Mouse (Mus musculus) kidney, adult 2 months (tissue): ENCODE measurements around the gene Lrrc2. TPM values are rescaled to one million over a fixed set of nuclear protein-coding genes. Genes with fewer than 3 reads are reported as not detected.

Experiments
- DNase-seq: peaks from one replicate; pipeline ENCODE4 v3.0.0; 2021
- H3K27ac ChIP-seq: fragments of 200-500 bp; 2 replicates; pipeline ENCODE4 v1.5.1; 2012; ENCODE audit warnings: low read depth, low read length, control low read depth, inconsistent platforms; ENCODE audit not compliant: insufficient read depth
- H3K27me3 ChIP-seq: fragments of 200-500 bp; replicated peaks from 2 replicates; pipeline ENCODE4 v1.6.1; 2012; ENCODE audit warnings: mild to moderate bottlenecking, moderate library complexity, low read length, inconsistent platforms; ENCODE audit not compliant: control insufficient read depth, insufficient read depth
- H3K36me3 ChIP-seq: fragments of 200-500 bp; 2 replicates; pipeline ENCODE4 v1.6.1; 2012; ENCODE audit warnings: mild to moderate bottlenecking, moderate library complexity, low read length, inconsistent platforms; ENCODE audit not compliant: control insufficient read depth, insufficient read depth
- H3K4me1 ChIP-seq: fragments of 200-500 bp; 2 replicates; pipeline ENCODE4 v1.6.1; 2011; ENCODE audit warnings: low read length; ENCODE audit not compliant: control insufficient read depth, insufficient read depth
- H3K4me3 ChIP-seq: fragments of 200-500 bp; 2 replicates; pipeline ENCODE4 v1.5.1; 2011; ENCODE audit warnings: mild to moderate bottlenecking, low read depth, low read length, control low read depth; ENCODE audit not compliant: insufficient read depth
- CTCF ChIP-seq: fragments of 200-500 bp; conservative IDR thresholded peaks from 2 replicates; pipeline ENCODE4 v1.5.1; 2011; ENCODE audit warnings: low read depth, mild to moderate bottlenecking, control low read depth, low read length, moderate library complexity, mixed read lengths; ENCODE audit not compliant: insufficient read depth, insufficient read length
- POLR2A ChIP-seq: fragments of 200-500 bp; IDR thresholded peaks from one replicate; pipeline ENCODE4 v1.6.1; 2011; ENCODE audit warnings: low read depth, low read length, control low read depth
- WGBS: fragments of 180-500 bp; shearing (Covaris S2); methylation state at CpG from one replicate; pipeline ENCODE4 v1.1.7; 2018; 5-methylcytosine and 5-hydroxymethylcytosine counted together
- polyA plus RNA-seq: library from polyadenylated mRNA; depleted of rRNA; stranded (reverse); fragments of >200 nt; gene quantifications from 2 replicates; pipeline ENCODE4 v1.2.3, GENCODE M21; 2012

Gene Lrrc2
- polyA plus RNA-seq, 1 experiment: 0.56 TPM

DNA sequence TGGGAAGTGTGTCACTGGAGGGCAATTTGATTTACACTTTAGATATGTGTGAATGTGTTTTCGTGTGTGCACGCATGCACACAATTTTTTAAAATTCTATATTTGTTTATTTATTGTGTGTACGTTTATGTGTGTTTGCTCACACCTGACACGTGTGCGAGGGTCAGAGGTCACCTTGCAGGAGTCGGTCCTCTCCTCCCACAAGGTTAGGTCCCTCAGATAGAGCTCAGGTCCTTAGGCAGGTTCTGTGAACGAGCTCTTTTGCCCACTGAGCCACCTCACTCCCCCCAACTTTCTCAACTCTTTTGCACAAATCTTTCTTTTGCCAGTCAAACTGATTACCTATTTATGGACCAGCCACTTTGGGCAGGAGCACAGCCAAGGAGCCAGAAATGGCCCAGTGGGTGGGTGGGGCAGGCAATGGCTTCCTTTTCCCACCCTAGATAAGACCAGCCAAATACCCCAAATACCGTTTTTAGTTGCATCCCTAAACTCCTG, 2.5 kb upstream of the Lrrc2 start:
- no peak overlapping the region for H3K27ac ChIP-seq
- WGBS: 69% methylated on average over 8 of the region's 8 CpGs

DNA sequence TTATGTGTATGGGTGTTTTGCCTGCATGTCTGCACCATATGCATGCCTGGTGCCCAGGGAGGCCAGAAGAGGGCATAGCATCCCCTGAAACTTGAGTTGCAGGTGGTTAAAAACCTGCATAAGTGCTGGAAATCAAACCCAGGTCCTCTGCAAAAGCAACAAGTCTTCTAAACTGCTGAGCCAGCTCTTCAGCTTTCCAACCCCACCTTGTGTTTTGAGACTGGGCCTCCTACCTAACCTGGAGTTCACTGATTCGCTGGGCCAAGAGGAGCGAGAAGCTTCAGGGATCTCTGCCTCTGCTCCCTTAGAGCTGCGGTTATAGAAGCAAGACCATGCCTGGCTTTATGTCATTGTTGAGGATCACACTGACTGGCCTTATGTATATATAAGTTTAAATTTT, 1.2 kb upstream of the Lrrc2 start:
- no peaks in the 10 kb centered on the region for H3K36me3 ChIP-seq
- H3K4me1 ChIP-seq: peaks cover 4% of the 10 kb centered on the region; the same call in 1 of the 2 replicates
- H3K27ac ChIP-seq: no peak overlapping the region
- TF ChIP-seq CTCF: no peak
- TF ChIP-seq POLR2A: no peak
- H3K27me3 ChIP-seq: no peaks in the 10 kb centered on the region
- no peak for DNase-seq
- WGBS: 94% methylated on average over 3 of the region's 3 CpGs
- no peak overlapping the region for H3K4me3 ChIP-seq

More for the DNA sequence above, 2.5 kb upstream of the Lrrc2 start:
- no peaks in the 10 kb centered on the region for H3K27me3 ChIP-seq
- DNase-seq: no peak
- no peak overlapping the region for H3K4me3 ChIP-seq
- H3K4me1 ChIP-seq: peaks cover 1% of the 10 kb centered on the region; the same call in 1 of the 2 replicates
- H3K36me3 ChIP-seq: no peaks in the 10 kb centered on the region
- TF ChIP-seq POLR2A (no peak), CTCF (no peak)

DNA sequence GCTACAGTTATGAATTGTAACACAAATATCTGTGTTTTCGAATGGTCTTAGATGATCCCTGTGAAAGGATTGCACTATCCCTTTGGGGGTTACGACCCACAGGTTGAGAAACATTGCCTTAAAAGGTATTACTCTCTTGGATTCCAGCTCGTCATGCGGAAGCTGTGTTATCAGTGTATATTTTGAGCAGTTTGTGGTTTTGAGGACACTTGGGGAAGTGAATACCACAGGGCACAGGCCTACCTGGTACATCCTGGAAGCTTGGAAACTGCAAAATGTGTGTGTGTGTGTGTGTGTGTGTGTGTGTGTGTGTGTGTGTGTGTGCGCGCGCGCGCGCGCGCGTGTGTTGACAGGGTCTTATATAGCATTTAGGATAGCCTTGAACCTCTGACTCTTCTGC, 521 bp downstream of the Lrrc2 start:
- Histone ChIP-seq H3K4me3 (no peak overlapping the region), H3K36me3 (no peaks in the 10 kb centered on the region), H3K27ac (no peak overlapping the region), H3K27me3 (no peaks in the 10 kb centered on the region), H3K4me1 (peaks cover 4% of the 10 kb centered on the region; the same call in 1 of the 2 replicates)
- TF ChIP-seq CTCF (no peak), POLR2A (no peak)
- 96% methylated on average over 13 of the region's 13 CpGs for WGBS
- no peak for DNase-seq

- H3K4me3 ChIP-seq: no peak overlapping the region
- H3K27me3 ChIP-seq: no peaks in the 10 kb centered on the region
- TF ChIP-seq POLR2A (no peak), CTCF (no peak)
- 58% methylated on average over 6 of the region's 6 CpGs for WGBS
- H3K4me1 ChIP-seq: peaks cover 4% of the 10 kb centered on the region; the same call in 1 of the 2 replicates
- H3K27ac ChIP-seq: no peak overlapping the region
- no peaks in the 10 kb centered on the region for H3K36me3 ChIP-seq
- no peak for DNase-seq
These were observed 1.1 kb downstream of the Lrrc2 start for GRCm38 (mm10) chr9:110952398-110952797.

DNA sequence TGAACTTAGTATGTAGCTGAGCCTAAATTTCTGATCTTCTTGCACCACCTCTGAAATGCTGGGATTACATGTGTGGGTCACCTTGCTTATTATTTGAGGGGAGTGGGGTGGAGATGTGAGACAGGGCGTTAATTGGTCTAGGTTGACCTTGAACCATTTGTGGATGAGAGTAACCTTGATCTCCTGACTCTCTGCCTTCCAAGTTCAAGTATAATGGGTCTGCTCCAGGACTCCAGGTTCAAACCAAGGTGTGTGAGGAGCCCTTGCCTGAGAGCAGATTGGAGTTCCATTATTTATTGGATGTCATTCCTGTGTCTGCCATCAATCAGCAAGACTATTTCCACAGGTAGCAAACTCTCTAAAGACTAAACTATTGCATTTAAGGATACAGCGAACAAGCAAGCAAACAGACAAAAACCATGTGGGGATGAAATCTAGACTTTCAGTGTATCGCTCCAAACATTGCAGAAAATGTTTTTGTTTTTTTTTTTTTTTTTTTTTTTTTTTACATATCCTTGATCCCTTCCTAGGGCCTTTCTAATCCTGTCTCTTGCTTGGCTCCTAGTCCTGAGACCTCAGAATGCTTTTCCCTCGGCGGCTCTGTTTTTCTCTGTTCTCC, 1.7 kb downstream of the Lrrc2 start:
- no peak overlapping the region for H3K4me3 ChIP-seq
- no peak for DNase-seq
- no peaks in the 10 kb centered on the region for H3K27me3 ChIP-seq
- TF ChIP-seq POLR2A (no peak), CTCF (no peak)
- no peaks in the 10 kb centered on the region for H3K36me3 ChIP-seq
- no peak overlapping the region for H3K27ac ChIP-seq
- 53% methylated on average over 5 of the region's 5 CpGs for WGBS
- peaks cover 4% of the 10 kb centered on the region; the same call in 1 of the 2 replicates for H3K4me1 ChIP-seq

DNA sequence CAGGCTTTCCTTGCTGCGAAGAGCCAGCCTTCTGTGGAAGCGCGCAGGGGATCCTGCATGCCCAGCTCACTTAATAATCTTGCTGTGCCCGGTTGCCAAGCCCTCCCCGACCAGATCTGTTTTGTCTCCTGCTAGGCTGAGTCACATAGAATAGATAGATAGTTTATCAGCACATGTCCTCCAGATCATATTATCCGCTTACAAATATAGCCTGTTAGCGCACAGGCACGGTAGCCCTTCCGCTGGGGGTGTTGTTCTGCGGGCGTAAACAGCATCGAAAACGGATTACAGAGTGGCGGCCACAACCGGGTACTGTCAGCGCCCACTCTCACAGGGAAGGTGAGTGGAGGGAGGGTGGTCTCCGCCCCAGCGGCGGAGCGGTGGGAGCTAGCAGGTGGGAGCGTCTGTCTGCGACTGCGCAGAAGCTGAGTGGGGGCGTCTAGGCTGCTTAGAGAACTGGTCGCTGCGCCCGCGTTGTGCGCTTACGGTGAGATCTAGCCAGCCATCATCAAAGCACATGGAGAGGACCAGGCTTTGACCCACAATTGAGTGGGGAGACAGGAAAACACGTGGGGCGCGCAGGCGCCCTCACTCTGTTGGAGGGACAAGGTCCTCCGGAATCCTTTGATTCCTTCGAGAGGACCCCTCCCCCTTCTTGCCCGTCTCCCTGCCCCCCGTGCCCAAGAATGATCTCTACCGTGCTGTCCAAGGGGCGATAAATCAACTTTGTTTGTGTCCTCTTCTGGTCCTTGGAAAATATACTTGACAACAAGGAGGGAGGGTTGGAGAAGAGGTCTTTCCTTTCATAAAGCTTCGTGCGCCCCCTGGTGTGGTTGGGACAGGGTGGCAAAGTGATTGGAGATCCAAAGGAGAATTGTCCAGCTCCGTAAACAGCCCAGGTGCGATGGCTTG, 2.5 kb downstream of the Lrrc2 start:
- H3K36me3 ChIP-seq: no peaks in the 10 kb centered on the region
- 2% methylated on average over 44 of the region's 44 CpGs for WGBS
- DNase-seq: peak; percentile 62
- H3K4me3 ChIP-seq: peak overlapping the region; percentile 42
- peaks cover 4% of the 10 kb centered on the region; the same call in 1 of the 2 replicates for H3K4me1 ChIP-seq
- H3K27me3 ChIP-seq: no peaks in the 10 kb centered on the region
- TF ChIP-seq POLR2A: no peak
- peak; percentile 60 for TF ChIP-seq CTCF
- no peak overlapping the region for H3K27ac ChIP-seq
